Mouse (Mus musculus): ENCODE data around the gene Faf2. TPM values are rescaled to one million over a fixed set of nuclear protein-coding genes. Genes with fewer than 3 reads are reported as not detected.

Gene Faf2
- polyA plus RNA-seq, 1 experiment from 2014 or later, result 96.9 TPM

DNA sequence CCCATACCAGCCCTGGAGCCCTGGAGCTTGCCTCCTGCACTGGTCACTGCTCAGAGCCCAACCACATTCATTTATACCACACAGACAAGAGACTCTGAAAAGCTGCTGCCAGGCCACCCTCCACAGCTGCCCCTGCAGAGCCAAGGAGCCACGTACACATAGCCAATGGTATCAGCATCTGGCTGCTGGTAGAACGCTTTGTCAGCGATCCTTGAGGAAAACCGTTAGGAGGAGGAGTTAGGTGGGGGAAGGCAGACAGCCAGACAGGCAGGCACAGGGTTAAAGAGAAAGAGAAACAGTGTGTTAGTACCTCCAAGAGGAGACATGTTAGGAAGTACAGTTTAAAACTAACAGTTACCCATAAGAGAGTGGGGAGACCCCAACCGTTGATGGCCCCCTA is 24.7 kb upstream of the Faf2 start:
- 70% methylated on average over 5 of the region's 5 CpGs for WGBS

DNA sequence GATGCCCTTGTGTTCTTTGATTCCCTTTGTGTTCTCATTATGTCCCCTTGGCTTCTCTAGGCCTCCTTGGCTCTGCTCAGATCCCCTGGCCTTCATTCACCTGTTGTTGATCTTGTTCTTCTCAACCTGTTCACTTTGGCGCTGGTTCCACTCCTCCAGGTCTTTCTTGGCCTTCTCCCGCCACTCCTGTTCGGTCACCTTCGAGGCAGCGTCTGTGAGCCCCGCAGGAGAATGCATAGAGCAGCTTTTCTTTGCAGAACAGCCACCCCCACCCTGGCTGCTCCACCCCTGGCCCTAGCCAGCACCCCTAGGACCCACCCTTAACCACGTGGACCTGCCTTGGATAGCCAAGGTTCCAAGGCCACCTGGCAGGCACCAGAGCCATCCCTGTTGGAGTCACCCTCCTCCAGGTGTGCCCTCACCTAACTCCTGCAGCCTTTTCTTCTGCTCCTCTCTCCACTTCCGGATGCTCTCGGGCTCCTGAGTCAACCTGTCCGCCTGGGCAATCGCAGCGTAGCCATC is 22.9 kb upstream of the Faf2 start:
- Histone ChIP-seq H3K27ac (replicated peaks; ENCODE audit: low read depth, low read length) (no peak overlapping the region), H3K36me3 (replicated peaks; ENCODE audit: control insufficient read depth, insufficient read depth, low read depth, low read length) (no peaks in the 10 kb centered on the region; the same call in 1 of the 2 replicates), H3K9me3 (replicated peaks; ENCODE audit: control insufficient read depth, low read length) (no peaks in the 10 kb centered on the region), H3K9ac (replicated peaks; ENCODE audit: low read length) (no peak overlapping the region), H3K4me3 (ENCODE audit: low read depth, low read length) (no peak overlapping the region), H3K4me2 (ENCODE audit: low read depth, low read length) (no peak overlapping the region), H3K27me3 (ENCODE audit: control insufficient read depth, insufficient read depth, low read length) (no peaks in the 10 kb centered on the region), H3K4me1 (ENCODE audit: control insufficient read depth, insufficient read depth, low read length) (no peaks in the 10 kb centered on the region)
- DNase-seq (ENCODE audit: low spot score) (no peak), ATAC-seq (replicated peaks; ENCODE audit: insufficient number of reproducible peaks, low FRiP score, low TSS enrichment, low read depth) (no peak)
- WGBS, result 90% methylated on average over 12 of the region's 12 CpGs

More for the DNA sequence above, 24.7 kb upstream of the Faf2 start:
- DNase-seq (ENCODE audit: low spot score), result no peak
- no peaks in the 10 kb centered on the region for H3K27me3 ChIP-seq (ENCODE audit: control insufficient read depth, insufficient read depth, low read length)
- no peak overlapping the region for H3K4me2 ChIP-seq (ENCODE audit: low read depth, low read length)
- no peak overlapping the region for H3K4me3 ChIP-seq (ENCODE audit: low read depth, low read length)
- no peaks in the 10 kb centered on the region for H3K9me3 ChIP-seq (replicated peaks; ENCODE audit: control insufficient read depth, low read length)
- H3K36me3 ChIP-seq (replicated peaks; ENCODE audit: control insufficient read depth, insufficient read depth, low read depth, low read length), result no peaks in the 10 kb centered on the region; the same call in 1 of the 2 replicates
- H3K27ac ChIP-seq (replicated peaks; ENCODE audit: low read depth, low read length), result no peak overlapping the region
- ATAC-seq (replicated peaks; ENCODE audit: insufficient number of reproducible peaks, low FRiP score, low TSS enrichment, low read depth), result no peak
- no peaks in the 10 kb centered on the region for H3K4me1 ChIP-seq (ENCODE audit: control insufficient read depth, insufficient read depth, low read length)
- no peak overlapping the region for H3K9ac ChIP-seq (replicated peaks; ENCODE audit: low read length)

DNA sequence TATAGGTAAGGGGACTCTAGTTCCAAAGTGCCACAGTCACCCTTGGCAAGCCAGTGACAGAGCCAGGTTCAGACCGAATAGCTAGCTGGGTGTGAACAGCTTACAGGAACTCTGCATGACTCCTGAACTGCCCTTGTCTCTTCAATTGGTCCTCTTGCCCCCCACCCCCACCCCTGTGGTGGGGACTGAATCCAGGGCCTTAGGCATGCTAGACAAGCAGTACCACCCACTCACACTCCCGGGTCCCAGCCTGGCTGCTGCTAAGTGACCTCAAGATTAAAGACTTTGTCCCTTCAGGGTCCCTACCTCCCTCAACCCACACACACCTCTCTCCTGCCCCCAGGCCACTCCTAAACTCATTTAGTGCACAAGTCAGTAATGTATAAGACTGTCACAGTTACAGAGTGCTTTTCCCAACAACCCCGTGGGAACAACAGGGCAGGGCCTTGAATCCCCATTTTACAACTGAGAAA is 18.9 kb upstream of the Faf2 start:
- Histone ChIP-seq H3K36me3 (replicated peaks; ENCODE audit: control insufficient read depth, insufficient read depth, low read depth, low read length) (no peaks in the 10 kb centered on the region), H3K4me3 (ENCODE audit: low read depth, low read length) (no peak overlapping the region), H3K9ac (replicated peaks; ENCODE audit: low read length) (no peak overlapping the region), H3K4me2 (ENCODE audit: low read depth, low read length) (no peak overlapping the region), H3K27me3 (ENCODE audit: control insufficient read depth, insufficient read depth, low read length) (no peaks in the 10 kb centered on the region), H3K9me3 (replicated peaks; ENCODE audit: control insufficient read depth, low read length) (no peaks in the 10 kb centered on the region), H3K27ac (replicated peaks; ENCODE audit: low read depth, low read length) (no peak overlapping the region), H3K4me1 (ENCODE audit: control insufficient read depth, insufficient read depth, low read length) (no peaks in the 10 kb centered on the region)
- DNase-seq (ENCODE audit: low spot score) (no peak), ATAC-seq (replicated peaks; ENCODE audit: insufficient number of reproducible peaks, low FRiP score, low TSS enrichment, low read depth) (no peak)
- 41% methylated on average over 3 of the region's 3 CpGs for WGBS

DNA sequence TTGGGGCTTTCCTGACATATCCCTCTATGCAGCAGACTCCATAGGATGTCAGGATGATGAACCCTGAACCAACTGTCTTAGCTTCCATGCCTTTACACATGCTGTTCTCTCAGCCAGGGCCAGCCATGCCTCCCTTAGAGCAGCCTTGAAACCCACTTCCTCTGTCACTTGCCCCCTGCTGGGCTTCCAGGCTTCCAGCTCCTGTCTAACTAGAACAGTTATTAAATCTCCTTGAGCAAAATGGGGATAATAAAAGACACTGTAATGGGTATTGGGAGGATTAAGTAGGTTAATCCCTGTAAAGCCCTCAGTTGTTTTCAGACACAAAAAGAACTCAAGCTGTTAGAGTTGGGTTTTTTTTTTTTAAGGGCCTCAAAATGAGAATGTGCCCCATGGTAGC is 18.1 kb upstream of the Faf2 start:
- no peaks in the 10 kb centered on the region for H3K27me3 ChIP-seq (ENCODE audit: control insufficient read depth, insufficient read depth, low read length)
- no peak for ATAC-seq (replicated peaks; ENCODE audit: insufficient number of reproducible peaks, low FRiP score, low TSS enrichment, low read depth)

DNA sequence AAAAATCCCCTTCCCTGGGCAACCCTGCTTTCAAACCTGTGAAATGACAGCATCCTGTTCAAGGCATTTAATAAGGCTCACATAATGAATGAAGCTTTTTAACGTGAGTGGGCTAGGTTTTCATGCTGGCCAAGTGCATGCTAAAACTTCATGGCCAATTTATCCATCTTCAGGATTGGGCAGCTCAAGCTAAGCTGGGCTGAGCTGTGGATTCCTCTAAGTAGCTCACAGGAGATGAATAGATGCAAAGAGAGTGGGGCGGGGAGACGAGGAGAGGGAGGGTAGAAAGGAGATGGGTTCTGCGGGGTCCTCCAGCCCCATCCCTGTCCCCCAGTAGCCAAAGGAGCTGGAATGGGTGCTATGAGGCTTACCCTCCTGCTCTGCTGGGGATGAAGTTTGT is 17.4 kb upstream of the Faf2 start:
- Histone ChIP-seq H3K9me3 (replicated peaks; ENCODE audit: control insufficient read depth, low read length) (no peaks in the 10 kb centered on the region), H3K27ac (replicated peaks; ENCODE audit: low read depth, low read length) (no peak overlapping the region), H3K4me2 (ENCODE audit: low read depth, low read length) (no peak overlapping the region), H3K9ac (replicated peaks; ENCODE audit: low read length) (no peak overlapping the region), H3K4me3 (ENCODE audit: low read depth, low read length) (no peak overlapping the region), H3K27me3 (ENCODE audit: control insufficient read depth, insufficient read depth, low read length) (no peaks in the 10 kb centered on the region), H3K36me3 (replicated peaks; ENCODE audit: control insufficient read depth, insufficient read depth, low read depth, low read length) (no peaks in the 10 kb centered on the region), H3K4me1 (ENCODE audit: control insufficient read depth, insufficient read depth, low read length) (no peaks in the 10 kb centered on the region)
- DNase-seq (ENCODE audit: low spot score) (no peak), ATAC-seq (replicated peaks; ENCODE audit: insufficient number of reproducible peaks, low FRiP score, low TSS enrichment, low read depth) (no peak)
- WGBS, result 56% methylated on average over 4 of the region's 4 CpGs

More for the DNA sequence above, 18.1 kb upstream of the Faf2 start:
- DNase-seq (ENCODE audit: low spot score), result no peak
- H3K4me3 ChIP-seq (ENCODE audit: low read depth, low read length), result no peak overlapping the region
- H3K36me3 ChIP-seq (replicated peaks; ENCODE audit: control insufficient read depth, insufficient read depth, low read depth, low read length), result no peaks in the 10 kb centered on the region
- H3K4me1 ChIP-seq (ENCODE audit: control insufficient read depth, insufficient read depth, low read length), result no peaks in the 10 kb centered on the region
- no peak overlapping the region for H3K9ac ChIP-seq (replicated peaks; ENCODE audit: low read length)
- H3K4me2 ChIP-seq (ENCODE audit: low read depth, low read length), result no peak overlapping the region
- H3K27ac ChIP-seq (replicated peaks; ENCODE audit: low read depth, low read length), result no peak overlapping the region
- no peaks in the 10 kb centered on the region for H3K9me3 ChIP-seq (replicated peaks; ENCODE audit: control insufficient read depth, low read length)

DNA sequence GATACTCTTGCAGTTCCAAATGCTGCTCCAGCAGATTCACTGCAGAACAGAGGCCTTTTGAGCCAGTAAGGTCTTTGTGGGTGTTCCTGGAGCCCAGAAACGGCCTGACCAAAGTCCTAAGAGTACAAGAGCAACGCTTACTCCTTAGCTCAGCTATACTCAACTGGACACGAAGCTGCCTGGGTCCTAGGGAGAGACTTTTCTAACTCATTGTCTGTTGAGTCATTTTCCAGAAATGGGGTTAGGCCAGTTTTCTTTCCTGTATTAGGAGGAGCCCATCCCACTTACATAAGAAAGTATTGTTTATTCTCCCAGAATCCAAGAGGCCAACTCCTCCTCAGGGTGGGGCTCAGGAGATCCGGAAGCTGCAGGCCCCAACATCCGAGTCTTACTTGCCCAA is 16.2 kb upstream of the Faf2 start:
- no peak for ATAC-seq (replicated peaks; ENCODE audit: insufficient number of reproducible peaks, low FRiP score, low TSS enrichment, low read depth)
- H3K9me3 ChIP-seq (replicated peaks; ENCODE audit: control insufficient read depth, low read length), result no peaks in the 10 kb centered on the region
- H3K9ac ChIP-seq (replicated peaks; ENCODE audit: low read length), result no peak overlapping the region
- no peak overlapping the region for H3K4me3 ChIP-seq (ENCODE audit: low read depth, low read length)
- no peaks in the 10 kb centered on the region for H3K36me3 ChIP-seq (replicated peaks; ENCODE audit: control insufficient read depth, insufficient read depth, low read depth, low read length)
- H3K27me3 ChIP-seq (ENCODE audit: control insufficient read depth, insufficient read depth, low read length), result no peaks in the 10 kb centered on the region
- no peak overlapping the region for H3K27ac ChIP-seq (replicated peaks; ENCODE audit: low read depth, low read length)
- no peak overlapping the region for H3K4me2 ChIP-seq (ENCODE audit: low read depth, low read length)
- no peaks in the 10 kb centered on the region for H3K4me1 ChIP-seq (ENCODE audit: control insufficient read depth, insufficient read depth, low read length)
- 70% methylated on average over 5 of the region's 5 CpGs for WGBS
- no peak for DNase-seq (ENCODE audit: low spot score)

DNA sequence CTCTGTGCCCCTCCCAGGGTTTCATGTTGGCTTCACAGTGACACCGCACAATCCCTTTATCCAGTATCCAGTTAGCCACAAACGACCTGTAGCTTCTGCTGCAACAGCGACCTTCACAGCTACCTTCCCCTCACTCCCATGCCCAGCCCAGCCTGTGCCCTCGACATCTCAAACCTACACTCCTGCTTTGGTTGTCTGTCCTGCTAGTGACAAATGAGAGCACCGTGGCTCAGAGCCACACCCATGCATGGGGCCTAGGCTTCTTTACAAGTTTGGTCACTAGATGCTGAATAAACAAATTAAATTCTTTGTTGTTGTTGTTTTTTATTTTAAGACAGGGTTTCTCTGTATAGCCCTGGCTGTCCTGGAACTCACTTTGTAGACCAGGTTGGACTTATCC is 14.4 kb upstream of the Faf2 start:
- no peak for ATAC-seq (replicated peaks; ENCODE audit: insufficient number of reproducible peaks, low FRiP score, low TSS enrichment, low read depth)
- no peaks in the 10 kb centered on the region for H3K9me3 ChIP-seq (replicated peaks; ENCODE audit: control insufficient read depth, low read length)
- 70% methylated on average over 5 of the region's 5 CpGs for WGBS
- peaks cover 4% of the 10 kb centered on the region; the same call in 1 of the 2 replicates for H3K27me3 ChIP-seq (ENCODE audit: control insufficient read depth, insufficient read depth, low read length)
- no peak overlapping the region for H3K4me3 ChIP-seq (ENCODE audit: low read depth, low read length)
- DNase-seq (ENCODE audit: low spot score), result no peak
- no peak overlapping the region for H3K4me2 ChIP-seq (ENCODE audit: low read depth, low read length)
- no peaks in the 10 kb centered on the region for H3K4me1 ChIP-seq (ENCODE audit: control insufficient read depth, insufficient read depth, low read length)
- H3K27ac ChIP-seq (replicated peaks; ENCODE audit: low read depth, low read length), result no peak overlapping the region
- no peak overlapping the region for H3K9ac ChIP-seq (replicated peaks; ENCODE audit: low read length)
- no peaks in the 10 kb centered on the region for H3K36me3 ChIP-seq (replicated peaks; ENCODE audit: control insufficient read depth, insufficient read depth, low read depth, low read length)

DNA sequence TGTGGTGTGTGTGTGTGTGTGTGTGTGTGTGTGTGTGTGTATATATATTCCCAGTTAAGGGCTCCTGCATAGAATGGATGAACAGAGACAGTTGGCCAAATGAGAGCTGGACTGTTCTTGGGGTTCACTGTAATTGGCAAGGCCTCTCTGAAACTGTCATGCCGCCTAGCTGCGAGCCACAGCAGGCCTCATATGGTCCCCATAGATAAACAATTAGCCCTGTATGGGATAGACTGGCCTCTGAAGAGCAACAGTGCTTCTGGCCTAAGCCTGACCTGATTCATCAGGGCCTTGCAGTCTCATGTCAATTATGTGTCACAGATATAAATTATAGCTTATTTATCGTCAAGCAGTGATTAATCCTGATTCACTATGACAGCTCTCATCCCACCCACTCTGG is 13.6 kb upstream of the Faf2 start:
- Histone ChIP-seq H3K4me1 (ENCODE audit: control insufficient read depth, insufficient read depth, low read length) (no peaks in the 10 kb centered on the region), H3K9ac (replicated peaks; ENCODE audit: low read length) (no peak overlapping the region), H3K36me3 (replicated peaks; ENCODE audit: control insufficient read depth, insufficient read depth, low read depth, low read length) (no peaks in the 10 kb centered on the region), H3K9me3 (replicated peaks; ENCODE audit: control insufficient read depth, low read length) (no peaks in the 10 kb centered on the region), H3K4me3 (ENCODE audit: low read depth, low read length) (no peak overlapping the region), H3K27me3 (ENCODE audit: control insufficient read depth, insufficient read depth, low read length) (peaks cover 4% of the 10 kb centered on the region; the same call in 1 of the 2 replicates), H3K4me2 (ENCODE audit: low read depth, low read length) (no peak overlapping the region), H3K27ac (replicated peaks; ENCODE audit: low read depth, low read length) (no peak overlapping the region)
- 78% methylated on average over 3 of the region's 3 CpGs for WGBS
- DNase-seq (ENCODE audit: low spot score), result no peak
- no peak for ATAC-seq (replicated peaks; ENCODE audit: insufficient number of reproducible peaks, low FRiP score, low TSS enrichment, low read depth)
